Mouse (Mus musculus): Measurements from ENCODE around the gene Klra5. TPM values are rescaled to one million over a fixed set of nuclear protein-coding genes. Genes with fewer than 3 reads are reported as not detected.
"Not testable (repeated sequence)": the region's sequence is repeated elsewhere in the genome, so short reads cannot be mapped to it uniquely, and the experiment has no call there.

Klra5 gene
- not detected in 2 replicates for polyA plus RNA-seq (2014; fragmentation: Nextera tagmentation; extraction: Ambion mirVana)

DNA sequence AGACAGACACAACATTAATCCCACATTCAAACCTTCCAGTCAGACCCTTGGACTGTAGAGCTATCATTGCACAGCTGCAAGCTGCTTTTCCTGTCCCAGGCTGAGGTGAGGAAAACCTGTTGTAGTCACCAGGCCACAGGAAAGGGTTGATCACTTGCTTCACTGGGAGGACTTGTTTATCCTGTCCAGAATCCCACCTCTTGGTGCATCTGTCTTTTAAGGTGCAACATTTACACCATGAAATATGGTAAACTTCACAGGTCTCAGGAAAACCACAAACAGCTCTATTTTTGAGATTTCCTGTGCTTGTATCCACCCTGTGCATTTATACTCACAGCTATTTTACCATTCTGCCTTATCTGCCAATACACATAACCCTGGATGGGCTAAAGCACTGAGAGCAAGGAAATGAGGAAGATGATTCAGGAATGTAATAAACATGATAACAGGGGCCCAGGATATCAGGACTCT, at the start of gene Klra5:
TSS of gene Klra5 (minus strand) at position 175 of the 471 bp plus-strand sequence.
- not testable (repeated sequence) for H3K4me3 ChIP-seq (ENCODE audit: low read depth, low read length); H3K9me3 ChIP-seq (ENCODE audit: control insufficient read depth, low read length); H3K27ac ChIP-seq (replicated peaks; ENCODE audit: low read depth, low read length); H3K9ac ChIP-seq (ENCODE audit: low read depth, low read length); ATAC-seq (ENCODE audit: low read depth); H3K4me1 ChIP-seq (ENCODE audit: control insufficient read depth, insufficient read depth, low read length); H3K27me3 ChIP-seq (replicated peaks; ENCODE audit: control insufficient read depth, insufficient read depth, low read length); DNase-seq (ENCODE audit: low spot score); H3K36me3 ChIP-seq (ENCODE audit: control insufficient read depth, insufficient read depth, low read length); H3K4me2 ChIP-seq (ENCODE audit: low read depth, low read length)

DNA sequence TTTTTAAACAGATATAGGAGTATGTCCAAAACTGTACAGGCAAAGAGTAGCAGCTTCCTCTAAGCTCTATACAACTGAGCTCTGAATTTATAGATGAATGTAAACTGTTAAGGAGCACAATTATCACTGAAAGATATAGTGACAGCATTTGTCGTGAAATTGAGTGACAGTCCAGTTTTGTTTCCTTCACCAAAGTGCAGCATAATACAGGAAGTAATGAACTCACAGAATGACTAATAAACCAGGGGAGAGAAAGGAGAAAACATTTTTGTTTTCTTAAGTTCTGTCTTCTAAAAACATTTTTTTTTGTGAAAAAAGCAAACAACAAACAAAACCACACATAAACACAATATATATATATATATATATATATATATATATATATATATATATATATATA, 454 bp downstream of the Klra5 start:
- ATAC-seq (ENCODE audit: low read depth) = no peak
- Histone ChIP-seq H3K9ac (ENCODE audit: low read depth, low read length) (no peak overlapping the region), H3K36me3 (ENCODE audit: control insufficient read depth, insufficient read depth, low read length) (no peaks in the 10 kb centered on the region), H3K27me3 (replicated peaks; ENCODE audit: control insufficient read depth, insufficient read depth, low read length) (no peaks in the 10 kb centered on the region), H3K4me3 (ENCODE audit: low read depth, low read length) (no peak overlapping the region), H3K9me3 (ENCODE audit: control insufficient read depth, low read length) (0 out of 2 replicates have a peak, but pooled peaks cover 5% of the 10 kb centered on the region), H3K4me1 (ENCODE audit: control insufficient read depth, insufficient read depth, low read length) (no peaks in the 10 kb centered on the region), H3K4me2 (ENCODE audit: low read depth, low read length) (no peak overlapping the region), H3K27ac (replicated peaks; ENCODE audit: low read depth, low read length) (no peak overlapping the region)
- WGBS = 83% methylated on average over 1 of the region's 1 CpGs
- DNase-seq (ENCODE audit: low spot score) = no peak

DNA sequence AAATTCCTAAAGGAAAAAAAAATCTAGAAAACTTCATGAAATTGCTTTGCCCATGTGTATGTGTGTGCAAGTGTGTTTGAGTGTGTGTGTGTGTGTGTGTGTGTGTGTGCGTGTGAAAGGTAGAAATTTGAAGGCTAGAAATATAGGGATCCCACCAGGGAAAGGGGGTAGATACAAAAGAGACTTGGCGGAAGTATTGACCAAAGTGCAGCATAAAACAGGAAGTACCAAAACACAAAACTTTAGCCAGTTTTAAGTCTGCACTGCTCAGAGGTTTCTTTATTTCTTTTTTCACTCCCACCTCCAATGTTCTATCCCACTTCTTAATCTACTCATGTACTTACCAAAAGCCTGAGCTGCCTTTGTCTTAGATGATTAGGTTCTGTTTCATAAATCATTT, 34.9 kb downstream of the Klra5 start:
- no peak overlapping the region for H3K4me2 ChIP-seq (ENCODE audit: low read depth, low read length)
- ATAC-seq (ENCODE audit: low read depth) (no peak), DNase-seq (ENCODE audit: low spot score) (no peak)
- no peaks in the 10 kb centered on the region for H3K36me3 ChIP-seq (ENCODE audit: control insufficient read depth, insufficient read depth, low read length)
- 84% methylated on average over 2 of the region's 2 CpGs for WGBS
- H3K4me3 ChIP-seq (ENCODE audit: low read depth, low read length) = no peak overlapping the region
- H3K27ac ChIP-seq (replicated peaks; ENCODE audit: low read depth, low read length) = no peak overlapping the region
- H3K9me3 ChIP-seq (ENCODE audit: control insufficient read depth, low read length) = peaks cover 30% of the 10 kb centered on the region
- no peak overlapping the region for H3K9ac ChIP-seq (ENCODE audit: low read depth, low read length)
- H3K4me1 ChIP-seq (ENCODE audit: control insufficient read depth, insufficient read depth, low read length) = no peaks in the 10 kb centered on the region
- no peaks in the 10 kb centered on the region for H3K27me3 ChIP-seq (replicated peaks; ENCODE audit: control insufficient read depth, insufficient read depth, low read length)

DNA sequence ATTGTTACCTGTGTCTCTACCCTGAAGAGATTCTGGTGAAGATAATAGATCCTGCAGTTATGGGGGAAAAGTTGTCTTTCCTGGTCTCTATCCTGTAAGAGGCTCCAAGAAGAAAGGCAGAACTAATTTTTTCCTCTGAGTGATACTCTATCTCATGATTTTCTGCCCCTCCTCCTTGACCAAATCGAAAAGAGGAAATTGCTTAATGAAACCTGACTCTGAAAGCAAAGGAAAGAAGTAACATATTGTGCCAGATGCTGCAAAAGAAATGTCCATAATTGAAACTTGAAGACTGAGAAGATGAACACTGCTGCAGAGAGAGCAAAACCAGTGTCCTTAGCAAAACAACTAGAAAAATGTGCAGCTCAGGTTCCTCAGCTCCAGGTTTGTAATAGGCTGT, 40.9 kb downstream of the Klra5 start, which contains the start of gene Klra17:
TSS of gene Klra17 (minus strand) at position 124 of the 400 bp plus-strand sequence.
- no peak for ATAC-seq (ENCODE audit: low read depth)
- WGBS = 54% methylated on average over 1 of the region's 1 CpGs
- Histone ChIP-seq H3K27me3 (replicated peaks; ENCODE audit: control insufficient read depth, insufficient read depth, low read length) (no peaks in the 10 kb centered on the region), H3K27ac (replicated peaks; ENCODE audit: low read depth, low read length) (no peak within 1 kb of the TSS), H3K9ac (ENCODE audit: low read depth, low read length) (no peak within 1 kb of the TSS), H3K4me2 (ENCODE audit: low read depth, low read length) (no peak within 1 kb of the TSS), H3K4me1 (ENCODE audit: control insufficient read depth, insufficient read depth, low read length) (no peaks in the 10 kb centered on the region), H3K36me3 (ENCODE audit: control insufficient read depth, insufficient read depth, low read length) (no peaks in the 10 kb centered on the region), H3K4me3 (ENCODE audit: low read depth, low read length) (no peak within 1 kb of the TSS), H3K9me3 (ENCODE audit: control insufficient read depth, low read length) (peaks cover 18% of the 10 kb centered on the region; the same call in 1 of the 2 replicates)
- no peak for DNase-seq (ENCODE audit: low spot score)

DNA sequence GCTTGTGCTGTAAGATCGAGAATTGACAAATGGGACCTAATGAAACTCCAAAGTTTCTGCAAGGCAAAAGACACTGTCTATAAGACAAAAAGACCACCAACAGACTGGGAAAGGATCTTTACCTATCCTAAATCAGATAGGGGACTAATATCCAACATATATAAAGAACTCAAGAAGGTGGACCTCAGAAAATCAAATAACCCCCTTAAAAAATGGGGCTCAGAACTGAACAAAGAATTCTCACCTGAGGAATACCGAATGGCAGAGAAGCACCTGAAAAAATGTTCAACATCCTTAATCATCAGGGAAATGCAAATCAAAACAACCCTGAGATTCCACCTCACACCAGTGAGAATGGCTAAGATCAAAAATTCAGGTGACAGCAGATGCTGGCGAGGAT, 55.1 kb downstream of the Klra5 start, which contains the start of gene Gm17631:
TSS of gene Gm17631 (plus strand) at position 301 of the 400 bp plus-strand sequence.
- not testable (repeated sequence) for H3K27me3 ChIP-seq (replicated peaks; ENCODE audit: control insufficient read depth, insufficient read depth, low read length); H3K4me3 ChIP-seq (ENCODE audit: low read depth, low read length); H3K27ac ChIP-seq (replicated peaks; ENCODE audit: low read depth, low read length); ATAC-seq (ENCODE audit: low read depth); DNase-seq (ENCODE audit: low spot score); H3K4me1 ChIP-seq (ENCODE audit: control insufficient read depth, insufficient read depth, low read length); H3K9ac ChIP-seq (ENCODE audit: low read depth, low read length); H3K36me3 ChIP-seq (ENCODE audit: control insufficient read depth, insufficient read depth, low read length); H3K4me2 ChIP-seq (ENCODE audit: low read depth, low read length)
- WGBS = no CpG with 5 or more reads among the region's 3 CpGs
- H3K9me3 ChIP-seq (ENCODE audit: control insufficient read depth, low read length) = peaks cover 18% of the 10 kb centered on the region; the same call in 1 of the 2 replicates

Other genes with a start within 250 kb of the Klra5 start
- not detected in 2 replicates for gene Klrc1, start 238.7 kb downstream of the Klra5 start, polyA plus RNA-seq (2014; fragmentation: Nextera tagmentation; extraction: Ambion mirVana)
- gene Klri1, start 200.5 kb downstream of the Klra5 start, polyA plus RNA-seq (2014; fragmentation: Nextera tagmentation; extraction: Ambion mirVana) = not detected in 2 replicates
- not detected in 2 replicates for gene Klri2, start 177.2 kb downstream of the Klra5 start, polyA plus RNA-seq (2014; fragmentation: Nextera tagmentation; extraction: Ambion mirVana)
- gene Gm156, start 133.4 kb downstream of the Klra5 start, polyA plus RNA-seq (2014; fragmentation: Nextera tagmentation; extraction: Ambion mirVana) = not detected in 2 replicates
- not detected in 2 replicates for gene Gm17631, start 55.0 kb downstream of the Klra5 start, polyA plus RNA-seq (2014; fragmentation: Nextera tagmentation; extraction: Ambion mirVana)
- gene Klra17, start 41.0 kb downstream of the Klra5 start, polyA plus RNA-seq (2014; fragmentation: Nextera tagmentation; extraction: Ambion mirVana) = not detected in 2 replicates
- gene Klra6, start 109.3 kb upstream of the Klra5 start, polyA plus RNA-seq (2014; fragmentation: Nextera tagmentation; extraction: Ambion mirVana) = not detected in 2 replicates
- gene Klra4, start 149.6 kb upstream of the Klra5 start, polyA plus RNA-seq (2014; fragmentation: Nextera tagmentation; extraction: Ambion mirVana) = 0.17 TPM in 1 of 2 replicates, not detected in the other
- gene Klra8, start 212.2 kb upstream of the Klra5 start, polyA plus RNA-seq (2014; fragmentation: Nextera tagmentation; extraction: Ambion mirVana) = not detected in 2 replicates